ENCODE assay signal across 26 mouse cellular contexts in the genomic region with DNA sequence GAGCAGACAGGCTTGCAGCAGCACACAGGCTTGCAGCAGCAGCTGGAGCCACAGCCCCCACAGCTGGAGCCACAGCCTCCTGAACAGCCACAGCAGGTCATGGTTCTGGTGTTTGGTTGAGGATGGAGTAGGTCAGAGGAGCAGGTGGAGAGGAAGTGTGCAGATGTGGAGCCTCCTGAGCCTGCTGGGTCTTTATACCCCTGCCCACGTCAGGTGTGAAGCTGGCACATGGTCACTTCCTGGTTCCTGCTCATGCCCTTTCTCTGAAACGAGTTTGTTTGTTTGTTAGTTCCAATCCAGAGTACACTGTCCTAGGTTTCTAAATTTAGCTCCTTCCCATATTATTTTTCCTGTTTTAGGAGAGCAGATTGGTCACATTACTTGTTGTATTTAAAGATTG. TPM values are rescaled to one million over a fixed set of nuclear protein-coding genes. Genes with fewer than 3 reads are reported as not detected.
"Had no signal": no experiment of that assay in that cellular context is flagged by ENCODE, and none has a peak within 500 bp of the region (broad histone marks: within the 10 kb centered on the region; RNA-seq: fewer than 3 reads in every experiment).

A gene (minus strand): TSS at position 101 of the 400 bp plus-strand sequence.

RNA-seq across cellular contexts. Expression of the gene that starts here (rescaled TPM):
- polyA plus RNA-seq: heart, embryonic 11.5 days; heart, embryonic 12.5 days; heart, embryonic 13.5 days; heart, embryonic 14.5 days; heart, embryonic 15.5 days; heart, embryonic 16.5 days; heart, postnatal 0 days; hindbrain, embryonic 10.5 days; hindbrain, embryonic 11.5 days; hindbrain, embryonic 12.5 days; hindbrain, embryonic 13.5 days; hindbrain, embryonic 14.5 days; hindbrain, embryonic 15.5 days; hindbrain, embryonic 16.5 days; hindbrain, postnatal 0 days; inflammation-experienced regulatory T-cells, adult 6 months; intestine, embryonic 14.5 days; intestine, embryonic 15.5 days; intestine, embryonic 16.5 days; intestine, postnatal 0 days; kidney, adult 2 months; kidney, embryonic 14.5 days; kidney, embryonic 15.5 days; kidney, embryonic 16.5 days; kidney, postnatal 0 days; large intestine, adult 2 months had no signal
